Mouse (Mus musculus): ENCODE measurements around the gene Kcnq5. TPM values are rescaled to one million over a fixed set of nuclear protein-coding genes. Genes with fewer than 3 reads are reported as not detected.

The Kcnq5 gene
- polyA plus RNA-seq, 1 experiment from 2014 or later, result 1.0 TPM

DNA sequence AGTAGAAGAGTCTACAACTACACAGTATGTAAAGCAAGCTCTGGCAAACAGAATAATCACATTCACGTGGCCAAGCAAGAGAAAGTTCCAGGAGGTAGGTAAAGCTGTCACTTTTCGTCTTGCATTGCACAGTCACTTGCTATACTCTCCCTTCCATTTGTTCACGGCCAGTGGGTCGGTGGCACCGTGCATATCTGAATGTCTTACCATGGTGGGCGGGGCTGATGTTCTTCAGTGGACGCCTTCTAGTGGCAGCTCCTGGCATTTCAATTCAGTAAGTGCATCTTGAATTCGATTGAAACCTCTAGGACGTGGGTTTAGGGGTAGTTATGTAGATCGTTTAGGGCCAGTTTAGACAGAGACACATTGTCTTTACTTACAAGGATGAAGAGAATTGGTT is 439.7 kb downstream of the Kcnq5 start:
- Histone ChIP-seq H3K4me1 (no peaks in the 10 kb centered on the region), H3K27ac (no peak overlapping the region), H3K36me3 (no peaks in the 10 kb centered on the region), H3K9ac (no peak overlapping the region), H3K9me3 (replicated peaks) (no peaks in the 10 kb centered on the region), H3K4me3 (no peak overlapping the region), H3K27me3 (replicated peaks) (no peaks in the 10 kb centered on the region), H3K4me2 (no peak overlapping the region)
- WGBS (ENCODE audit: insufficient replicate concordance), result 68% methylated on average over 10 of the region's 10 CpGs
- no peak for ATAC-seq

DNA sequence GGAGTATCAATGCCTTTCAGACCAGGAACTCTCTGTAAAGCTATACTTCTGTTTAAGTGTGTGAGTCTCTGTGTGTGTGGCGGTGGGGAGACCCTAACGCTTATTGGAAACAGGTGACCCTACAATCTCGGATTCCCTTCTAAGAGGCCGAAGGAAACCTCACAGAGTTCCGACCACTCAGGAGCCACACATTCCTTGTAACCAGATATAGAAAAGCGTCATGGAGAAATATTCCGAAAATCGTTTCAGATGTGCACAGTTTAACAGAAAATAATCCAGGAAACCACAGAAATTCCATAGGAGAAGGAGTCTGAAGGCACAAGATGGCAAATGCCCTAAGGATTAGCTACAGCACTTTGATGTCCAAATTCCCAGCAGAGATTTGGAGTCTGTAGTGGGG is 440.3 kb downstream of the Kcnq5 start:
- Histone ChIP-seq H3K9me3 (replicated peaks) (no peaks in the 10 kb centered on the region), H3K27me3 (replicated peaks) (no peaks in the 10 kb centered on the region), H3K9ac (no peak overlapping the region), H3K27ac (no peak overlapping the region), H3K4me2 (no peak overlapping the region), H3K36me3 (no peaks in the 10 kb centered on the region), H3K4me1 (no peaks in the 10 kb centered on the region), H3K4me3 (no peak overlapping the region)
- ATAC-seq, result no peak
- WGBS (ENCODE audit: insufficient replicate concordance), result 80% methylated on average over 8 of the region's 8 CpGs

DNA sequence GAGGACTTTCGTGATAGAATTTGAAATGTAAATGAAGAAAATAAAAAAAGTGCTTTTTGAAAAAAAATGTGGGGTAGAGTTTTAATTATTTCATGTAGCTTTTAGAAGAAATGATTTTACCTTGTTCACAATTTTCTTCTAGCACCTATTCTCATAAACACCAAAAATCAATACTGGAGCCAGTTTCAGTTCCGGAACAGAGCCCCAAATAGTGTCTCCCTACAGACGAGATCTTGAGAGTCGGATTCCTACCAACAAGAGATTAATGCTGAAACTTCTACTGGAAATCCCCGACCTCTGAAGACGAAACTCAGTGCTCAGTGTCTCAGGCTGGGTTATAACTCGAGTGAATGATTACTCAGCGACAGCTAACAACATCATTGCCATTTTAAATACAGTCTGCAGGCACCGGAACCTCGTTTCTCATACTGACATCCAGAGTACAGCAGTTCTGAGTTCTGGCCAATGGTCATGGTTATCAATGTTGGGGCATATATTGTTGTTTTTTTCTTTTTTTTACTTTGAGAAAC is 441.6 kb downstream of the Kcnq5 start:
- Histone ChIP-seq H3K27me3 (replicated peaks) (no peaks in the 10 kb centered on the region), H3K36me3 (no peaks in the 10 kb centered on the region), H3K9me3 (replicated peaks) (no peaks in the 10 kb centered on the region), H3K4me1 (no peaks in the 10 kb centered on the region), H3K27ac (no peak overlapping the region), H3K4me2 (no peak overlapping the region), H3K9ac (no peak overlapping the region), H3K4me3 (no peak overlapping the region)
- no peak for ATAC-seq
- WGBS (ENCODE audit: insufficient replicate concordance), result 74% methylated on average over 10 of the region's 10 CpGs

- Histone ChIP-seq H3K9me3 (replicated peaks) (no peaks in the 10 kb centered on the region), H3K4me3 (no peak overlapping the region), H3K36me3 (no peaks in the 10 kb centered on the region), H3K4me2 (no peak overlapping the region), H3K4me1 (no peaks in the 10 kb centered on the region), H3K9ac (no peak overlapping the region), H3K27ac (no peak overlapping the region), H3K27me3 (replicated peaks) (no peaks in the 10 kb centered on the region)
- ATAC-seq, result no peak
- 69% methylated on average over 7 of the region's 7 CpGs for WGBS (ENCODE audit: insufficient replicate concordance)
Measured at GRCm38 (mm10) chr1:21506665-21507064, 455.1 kb downstream of the Kcnq5 start.

DNA sequence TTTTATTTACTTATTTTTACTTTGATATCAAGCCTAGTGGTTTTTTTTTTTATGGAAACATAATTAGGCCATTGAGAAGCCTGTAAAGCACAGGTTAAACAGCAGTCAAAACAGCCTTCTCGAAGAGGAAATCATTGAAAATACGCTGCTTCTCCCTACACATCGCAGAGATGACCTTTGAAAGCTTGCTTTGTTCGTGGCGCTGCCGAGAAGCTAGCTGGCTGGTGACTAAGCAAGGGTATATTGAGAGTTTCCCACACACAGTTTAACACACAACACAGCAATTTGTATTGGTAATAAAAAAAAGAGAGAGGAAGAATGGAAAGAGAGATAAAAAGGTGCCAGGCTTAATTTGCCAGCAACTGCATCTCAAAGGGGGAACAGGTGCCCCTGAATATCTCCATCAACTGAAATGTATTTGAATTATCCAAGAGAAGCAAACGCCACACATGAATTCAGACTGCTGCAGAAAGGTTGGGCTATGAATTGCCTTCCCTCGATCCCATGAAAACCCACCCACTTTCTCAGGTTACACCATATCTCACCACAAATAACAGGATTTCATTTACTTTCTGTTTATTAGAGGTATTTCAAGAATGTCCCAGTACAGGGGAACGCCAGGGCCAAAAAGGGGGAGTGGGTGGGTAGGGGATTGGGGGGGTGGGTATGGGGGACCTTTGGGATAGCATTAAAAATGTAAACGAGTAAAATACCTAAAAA is 461.8 kb downstream of the Kcnq5 start:
- no peaks in the 10 kb centered on the region for H3K27me3 ChIP-seq (replicated peaks)
- no peak overlapping the region for H3K9ac ChIP-seq
- no peak overlapping the region for H3K4me2 ChIP-seq
- H3K4me3 ChIP-seq, result no peak overlapping the region
- H3K4me1 ChIP-seq, result no peaks in the 10 kb centered on the region
- H3K36me3 ChIP-seq, result no peaks in the 10 kb centered on the region
- ATAC-seq, result no peak
- 66% methylated on average over 10 of the region's 10 CpGs for WGBS (ENCODE audit: insufficient replicate concordance)
- H3K27ac ChIP-seq, result no peak overlapping the region
- H3K9me3 ChIP-seq (replicated peaks), result no peaks in the 10 kb centered on the region

- ATAC-seq, result no peak
- 75% methylated on average over 3 of the region's 3 CpGs for WGBS (ENCODE audit: insufficient replicate concordance)
Measured at GRCm38 (mm10) chr1:21496307-21496706, 465.4 kb downstream of the Kcnq5 start.

DNA sequence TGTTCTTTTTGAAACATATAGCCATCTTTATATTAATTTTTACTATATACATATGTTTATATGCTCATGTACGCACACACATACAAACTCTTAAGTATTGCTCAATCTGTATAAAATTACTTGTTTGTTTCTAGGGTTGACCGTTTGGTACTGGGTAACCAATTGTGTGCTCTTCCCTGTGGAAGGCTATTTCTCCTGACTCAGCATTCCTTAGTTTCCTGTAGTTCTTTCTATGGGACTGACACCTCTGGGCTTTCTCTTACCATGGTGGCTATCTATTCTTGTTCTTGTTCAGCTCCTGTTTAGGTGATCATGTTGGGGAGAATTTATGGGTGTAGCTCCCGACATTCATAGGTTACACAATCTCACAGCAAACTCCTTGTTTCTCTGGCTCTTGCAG is 473.1 kb downstream of the Kcnq5 start:
- Histone ChIP-seq H3K4me3 (no peak overlapping the region), H3K9ac (no peak overlapping the region), H3K9me3 (replicated peaks) (no peaks in the 10 kb centered on the region), H3K27ac (no peak overlapping the region), H3K27me3 (replicated peaks) (no peaks in the 10 kb centered on the region), H3K36me3 (no peaks in the 10 kb centered on the region), H3K4me2 (no peak overlapping the region), H3K4me1 (no peaks in the 10 kb centered on the region)
- ATAC-seq, result no peak
- WGBS (ENCODE audit: insufficient replicate concordance), result 65% methylated on average over 3 of the region's 3 CpGs

More at GRCm38 (mm10) chr1:21496307-21496706, 465.4 kb downstream of the Kcnq5 start:
- H3K4me2 ChIP-seq, result no peak overlapping the region
- H3K9ac ChIP-seq, result no peak overlapping the region
- H3K4me3 ChIP-seq, result no peak overlapping the region
- no peak overlapping the region for H3K27ac ChIP-seq
- H3K9me3 ChIP-seq (replicated peaks), result no peaks in the 10 kb centered on the region
- no peaks in the 10 kb centered on the region for H3K27me3 ChIP-seq (replicated peaks)
- no peaks in the 10 kb centered on the region for H3K36me3 ChIP-seq
- no peaks in the 10 kb centered on the region for H3K4me1 ChIP-seq

GRCm38 (mm10) chr1:21486266-21486665 is 475.5 kb downstream of the Kcnq5 start:
- no peaks in the 10 kb centered on the region for H3K9me3 ChIP-seq (replicated peaks)
- H3K27ac ChIP-seq, result no peak overlapping the region
- ATAC-seq, result no peak
- H3K9ac ChIP-seq, result no peak overlapping the region
- H3K36me3 ChIP-seq, result no peaks in the 10 kb centered on the region
- no peaks in the 10 kb centered on the region for H3K4me1 ChIP-seq
- H3K4me3 ChIP-seq, result no peak overlapping the region
- H3K4me2 ChIP-seq, result no peak overlapping the region
- no peaks in the 10 kb centered on the region for H3K27me3 ChIP-seq (replicated peaks)
- WGBS (ENCODE audit: insufficient replicate concordance), result 58% methylated on average over 5 of the region's 5 CpGs

DNA sequence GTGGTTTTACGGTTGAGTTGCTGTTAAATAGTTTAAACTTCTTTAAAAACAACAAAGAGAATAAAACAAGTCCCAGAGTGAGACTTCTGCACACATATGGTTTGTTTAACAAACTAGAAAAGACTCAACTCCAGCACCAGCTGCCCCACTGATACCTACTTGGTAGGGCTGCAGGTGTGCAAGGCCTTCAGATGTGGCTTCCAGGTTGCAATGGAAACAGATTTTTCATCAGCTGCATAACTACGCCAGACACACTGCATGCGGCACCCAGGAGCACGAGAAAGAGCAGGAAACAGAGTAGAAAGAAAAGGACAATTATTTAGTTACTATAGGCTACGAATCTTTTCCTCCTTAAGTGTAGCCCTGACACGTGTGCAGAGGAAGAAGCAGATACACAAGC is 492.4 kb downstream of the Kcnq5 start:
- no peak overlapping the region for H3K4me3 ChIP-seq
- H3K36me3 ChIP-seq, result no peaks in the 10 kb centered on the region
- no peaks in the 10 kb centered on the region for H3K9me3 ChIP-seq (replicated peaks)
- H3K9ac ChIP-seq, result no peak overlapping the region
- WGBS (ENCODE audit: insufficient replicate concordance), result 75% methylated on average over 6 of the region's 6 CpGs
- no peaks in the 10 kb centered on the region for H3K27me3 ChIP-seq (replicated peaks)
- no peak for ATAC-seq
- H3K4me1 ChIP-seq, result no peaks in the 10 kb centered on the region
- no peak overlapping the region for H3K27ac ChIP-seq
- H3K4me2 ChIP-seq, result no peak overlapping the region

GRCm38 (mm10) chr1:21466431-21466830 is 495.3 kb downstream of the Kcnq5 start:
- H3K9ac ChIP-seq, result no peak overlapping the region
- no peaks in the 10 kb centered on the region for H3K4me1 ChIP-seq
- ATAC-seq, result no peak
- H3K9me3 ChIP-seq (replicated peaks), result no peaks in the 10 kb centered on the region
- no peaks in the 10 kb centered on the region for H3K36me3 ChIP-seq
- WGBS (ENCODE audit: insufficient replicate concordance), result 80% methylated on average over 4 of the region's 4 CpGs
- H3K27ac ChIP-seq, result no peak overlapping the region
- H3K4me2 ChIP-seq, result no peak overlapping the region
- H3K27me3 ChIP-seq (replicated peaks), result no peaks in the 10 kb centered on the region
- no peak overlapping the region for H3K4me3 ChIP-seq

DNA sequence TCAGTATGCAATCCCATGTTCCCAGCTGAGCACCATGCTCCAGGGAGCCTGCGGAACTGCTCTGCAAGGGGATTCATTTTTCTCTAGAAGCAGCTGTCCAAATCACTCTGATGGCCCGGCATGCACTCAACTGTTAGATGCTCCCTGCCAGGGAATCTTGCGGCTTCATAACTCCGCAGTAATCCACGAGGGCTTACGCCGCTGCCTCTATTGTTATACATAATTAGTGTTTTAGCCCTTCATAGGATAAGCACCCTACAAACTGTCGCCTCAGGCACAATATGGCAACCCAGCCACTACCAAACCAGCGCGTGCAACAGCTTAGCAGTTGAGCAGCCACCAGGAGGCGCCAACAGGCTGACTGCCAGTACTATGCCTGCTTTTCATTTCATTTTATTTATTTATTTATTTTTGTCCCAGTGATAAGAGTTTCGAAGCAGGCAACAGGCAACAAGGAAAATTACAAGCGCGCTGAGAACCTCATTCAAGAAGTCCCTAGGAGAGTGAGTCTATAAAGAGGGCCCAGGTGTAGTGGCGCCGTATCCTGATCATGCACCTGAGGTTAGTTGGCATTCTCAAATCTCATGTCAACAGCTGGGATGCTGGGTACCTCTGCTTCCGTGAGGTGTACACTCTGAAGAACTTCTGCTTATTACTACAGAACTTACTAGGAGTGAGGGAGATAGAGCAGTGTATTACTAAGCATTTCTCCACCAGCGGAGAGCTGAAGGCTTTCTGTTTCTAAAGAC is 500.6 kb downstream of the Kcnq5 start:
- no peak for ATAC-seq
- H3K9ac ChIP-seq, result no peak overlapping the region
- no peaks in the 10 kb centered on the region for H3K9me3 ChIP-seq (replicated peaks)
- no peaks in the 10 kb centered on the region for H3K4me1 ChIP-seq
- no peak overlapping the region for H3K4me2 ChIP-seq
- H3K36me3 ChIP-seq, result no peaks in the 10 kb centered on the region
- WGBS (ENCODE audit: insufficient replicate concordance), result 57% methylated on average over 18 of the region's 18 CpGs
- H3K27ac ChIP-seq, result no peak overlapping the region
- H3K27me3 ChIP-seq (replicated peaks), result no peaks in the 10 kb centered on the region
- H3K4me3 ChIP-seq, result no peak overlapping the region

DNA sequence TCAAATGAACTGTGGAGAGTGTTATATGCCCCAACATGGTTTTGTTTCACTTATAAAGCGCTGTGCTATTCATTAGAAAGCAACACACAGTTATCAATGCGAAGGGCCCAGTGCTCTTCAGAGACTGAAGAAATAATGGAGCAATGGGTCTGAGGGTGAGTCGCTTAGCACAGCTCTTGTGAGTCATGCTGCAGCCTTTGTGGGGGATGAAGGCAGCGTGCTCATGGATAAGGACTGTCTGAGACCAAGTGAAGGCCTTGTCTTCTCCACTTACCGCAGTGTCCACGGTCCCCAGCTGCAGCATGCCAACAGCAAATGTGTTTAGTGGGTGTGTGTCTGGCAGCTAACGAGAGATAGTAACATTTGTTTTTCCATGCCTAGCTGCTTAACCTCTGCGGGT is 503.2 kb downstream of the Kcnq5 start:
- Histone ChIP-seq H3K27me3 (replicated peaks) (no peaks in the 10 kb centered on the region), H3K4me1 (no peaks in the 10 kb centered on the region), H3K9ac (no peak overlapping the region), H3K27ac (no peak overlapping the region), H3K4me3 (no peak overlapping the region), H3K9me3 (replicated peaks) (no peaks in the 10 kb centered on the region), H3K36me3 (no peaks in the 10 kb centered on the region), H3K4me2 (no peak overlapping the region)
- 72% methylated on average over 8 of the region's 8 CpGs for WGBS (ENCODE audit: insufficient replicate concordance)
- no peak for ATAC-seq
